Mouse (Mus musculus): Measurements from ENCODE around the gene Tmem200a.
"Not testable (repeated sequence)": the region's sequence is repeated elsewhere in the genome, so short reads cannot be mapped to it uniquely, and the experiment has no call there.

Gene Tmem200a

GRCm38 (mm10) chr10:25982617-25983016 lies 96.2 kb downstream of the Tmem200a start:
- peak; percentile 65 for DNase-seq (ENCODE audit: low read depth, low spot score)

- no peak for DNase-seq (ENCODE audit: low read depth, low spot score)
Observed at GRCm38 (mm10) chr10:25962863-25963262, 116.0 kb downstream of the Tmem200a start.

GRCm38 (mm10) chr10:25961066-25961465 lies 117.8 kb downstream of the Tmem200a start:
- DNase-seq (ENCODE audit: low read depth, low spot score), result no peak

DNA sequence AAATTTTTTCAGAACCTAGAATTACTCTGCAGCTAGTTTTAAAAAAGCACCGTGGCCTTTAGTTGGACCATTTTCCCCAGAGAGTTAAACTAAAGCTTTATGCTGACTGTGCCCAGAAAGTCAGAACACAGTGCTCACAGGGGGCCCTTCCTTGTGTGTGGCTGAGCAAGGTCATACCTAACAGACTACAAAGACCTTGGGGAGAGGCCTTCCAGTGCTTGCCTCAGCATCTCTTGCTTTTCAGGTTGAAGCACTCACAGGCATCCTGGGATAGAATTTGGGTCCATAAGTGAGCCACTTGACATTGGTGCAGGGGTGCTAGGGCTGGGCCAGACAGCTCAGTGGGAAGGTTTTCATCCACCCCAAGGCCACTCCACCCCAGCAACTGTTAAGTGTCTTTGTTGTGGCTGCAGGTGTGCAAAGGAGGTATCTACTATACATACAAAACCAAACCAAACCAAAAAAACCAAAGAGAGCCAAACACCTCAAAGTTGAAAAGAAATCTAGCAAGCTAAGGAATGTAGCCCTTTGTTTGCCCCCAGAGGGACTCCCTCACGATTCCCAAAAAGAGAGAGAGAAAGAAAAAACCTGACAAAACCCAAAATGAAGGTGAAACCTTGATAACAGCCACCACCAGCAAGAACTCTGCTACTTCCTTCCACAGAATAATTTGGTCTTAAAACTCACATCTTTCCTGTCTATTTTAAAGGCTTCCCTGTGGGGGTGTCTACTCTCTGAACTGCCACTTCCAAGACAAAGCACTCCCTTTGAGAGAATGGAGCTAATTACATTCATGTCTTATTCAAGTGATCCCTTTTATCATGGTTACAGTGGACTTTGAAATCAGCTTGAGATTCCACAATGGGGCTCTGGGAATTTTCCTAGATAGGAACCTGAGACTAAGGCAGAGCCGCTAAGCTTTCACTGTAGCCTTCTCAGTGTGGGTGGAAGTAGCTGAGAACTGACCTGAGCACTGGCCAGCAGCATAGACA lies 119.8 kb downstream of the Tmem200a start:
- DNase-seq (ENCODE audit: low read depth, low spot score), result peak; percentile 15

- no peak for DNase-seq (ENCODE audit: low read depth, low spot score)
Observed at GRCm38 (mm10) chr10:25954641-25955228, 124.1 kb downstream of the Tmem200a start.

DNA sequence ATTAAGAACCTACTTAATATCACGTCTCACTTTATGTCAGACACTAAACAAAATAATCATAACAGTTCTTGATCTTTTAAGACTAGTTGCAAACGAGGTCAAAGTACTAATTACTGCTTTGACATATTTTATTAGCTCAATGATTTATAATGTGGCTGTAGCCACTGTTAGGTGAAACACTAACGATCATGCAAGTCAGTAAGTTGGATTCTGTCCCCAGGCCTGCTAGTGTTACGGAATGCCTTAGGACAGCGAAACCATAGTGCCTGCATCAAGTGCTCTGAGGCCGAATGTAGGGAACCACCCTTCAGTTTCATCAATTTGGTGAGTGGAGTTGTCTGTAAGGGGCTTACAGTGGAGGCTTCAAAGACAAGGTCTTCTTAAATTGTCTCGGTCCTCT lies 126.0 kb downstream of the Tmem200a start:
- DNase-seq (ENCODE audit: low read depth, low spot score), result no peak

DNA sequence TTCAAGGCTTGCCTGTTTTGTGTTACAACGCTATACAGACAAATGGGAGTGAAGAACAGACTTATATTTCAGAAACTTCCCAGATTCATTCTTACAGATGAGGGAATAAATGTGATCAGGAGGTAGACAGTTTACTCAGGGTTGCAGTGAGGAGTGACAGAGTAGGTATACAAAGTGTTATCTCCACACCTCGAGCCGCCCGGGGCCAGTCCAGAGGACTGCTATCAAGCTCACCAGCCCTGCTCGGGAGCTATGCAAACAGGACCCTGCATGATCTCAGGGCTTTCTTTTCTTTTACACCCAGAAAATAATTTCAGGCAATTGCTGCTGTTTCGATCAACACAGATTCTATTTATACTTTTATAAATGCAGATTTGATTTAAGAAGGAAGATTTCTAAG lies 126.7 kb downstream of the Tmem200a start:
- DNase-seq (ENCODE audit: low read depth, low spot score), result no peak

- no peak for DNase-seq (ENCODE audit: low read depth, low spot score)
Observed at GRCm38 (mm10) chr10:25945866-25946265, 133.0 kb downstream of the Tmem200a start.

DNA sequence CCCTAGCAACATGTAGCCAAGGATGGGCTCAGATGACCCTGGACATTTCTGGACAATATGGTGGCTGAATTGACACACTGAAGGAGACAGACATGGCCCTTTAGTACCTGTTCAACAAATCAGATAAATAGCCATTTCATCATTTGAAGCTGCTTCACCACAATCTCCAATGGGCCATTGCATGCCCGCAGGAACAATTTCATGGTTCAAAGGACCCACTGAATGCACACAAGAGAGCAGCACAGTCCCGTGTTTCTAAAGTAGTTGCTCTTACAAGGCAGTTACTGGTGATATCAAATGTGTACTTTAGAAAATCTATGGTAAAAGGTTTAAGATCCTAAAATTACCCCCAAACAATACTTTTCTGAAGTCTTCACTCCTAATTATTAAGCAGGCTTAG lies 134.2 kb downstream of the Tmem200a start:
- DNase-seq (ENCODE audit: low read depth, low spot score), result no peak

GRCm38 (mm10) chr10:25931796-25932195 lies 147.1 kb downstream of the Tmem200a start:
- DNase-seq (ENCODE audit: low read depth, low spot score), result no peak

DNA sequence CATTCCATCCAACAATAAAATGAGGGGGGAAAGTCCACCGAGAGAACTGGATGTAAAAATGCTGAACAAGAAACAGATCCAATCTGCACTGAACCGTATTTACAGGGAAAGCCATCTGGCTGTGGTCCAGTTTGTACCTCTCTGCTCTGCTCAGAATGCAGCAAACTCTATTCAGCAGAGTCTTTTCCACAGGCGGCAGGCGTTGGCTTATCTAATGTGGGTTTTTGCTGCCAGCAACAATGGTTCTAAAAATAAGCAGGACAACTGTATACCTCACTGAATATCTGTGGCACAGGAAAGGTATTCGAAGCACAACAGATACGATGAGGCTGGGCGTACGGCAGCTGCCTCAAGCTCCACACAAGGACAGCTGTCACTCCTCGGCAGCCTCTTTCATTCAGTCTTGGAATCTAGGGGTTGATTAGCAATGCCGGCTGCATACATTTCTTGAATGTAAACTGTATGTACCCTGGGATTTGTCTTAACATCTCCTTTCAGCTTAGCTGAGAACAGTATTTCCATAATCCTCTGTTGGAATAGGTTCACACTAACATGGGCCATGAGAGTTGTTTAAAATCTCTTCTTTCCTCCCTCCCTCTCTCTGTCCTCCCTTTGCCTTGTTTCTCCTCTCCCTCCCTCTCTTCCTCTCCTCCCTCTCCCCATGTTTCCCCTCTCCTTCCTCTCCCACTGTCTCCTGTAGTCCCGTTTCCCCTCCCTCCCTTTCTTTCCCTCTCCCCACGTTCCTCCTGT lies 149.3 kb downstream of the Tmem200a start:
- peak; percentile 74 for DNase-seq (ENCODE audit: low read depth, low spot score)

DNA sequence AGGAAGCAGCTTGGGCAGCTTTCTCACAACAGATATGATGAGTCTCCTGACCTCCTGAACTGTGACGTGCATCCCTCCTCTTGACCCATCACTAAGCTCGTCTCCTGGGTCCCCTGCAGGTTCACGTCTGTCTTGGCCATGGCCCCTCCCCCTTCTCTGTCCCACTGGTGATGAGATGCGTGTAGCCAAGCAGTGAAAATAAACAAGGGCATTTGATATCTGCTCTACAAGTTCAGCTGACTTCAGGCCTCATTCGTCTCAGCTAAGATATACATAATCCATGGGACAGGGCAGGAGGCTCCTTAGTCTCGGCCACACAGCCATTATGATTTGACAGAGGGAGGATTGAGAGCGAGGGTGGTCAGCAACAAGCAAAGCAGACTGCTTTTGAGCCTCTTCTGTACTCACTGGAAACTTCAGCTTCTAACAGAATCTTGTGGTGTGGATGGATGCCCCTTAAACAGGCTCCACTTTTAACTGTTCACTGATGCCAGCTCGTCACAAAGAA lies 149.9 kb downstream of the Tmem200a start:
- no peak for DNase-seq (ENCODE audit: low read depth, low spot score)

GRCm38 (mm10) chr10:25928448-25928786 lies 150.4 kb downstream of the Tmem200a start:
- DNase-seq (ENCODE audit: low read depth, low spot score), result no peak

DNA sequence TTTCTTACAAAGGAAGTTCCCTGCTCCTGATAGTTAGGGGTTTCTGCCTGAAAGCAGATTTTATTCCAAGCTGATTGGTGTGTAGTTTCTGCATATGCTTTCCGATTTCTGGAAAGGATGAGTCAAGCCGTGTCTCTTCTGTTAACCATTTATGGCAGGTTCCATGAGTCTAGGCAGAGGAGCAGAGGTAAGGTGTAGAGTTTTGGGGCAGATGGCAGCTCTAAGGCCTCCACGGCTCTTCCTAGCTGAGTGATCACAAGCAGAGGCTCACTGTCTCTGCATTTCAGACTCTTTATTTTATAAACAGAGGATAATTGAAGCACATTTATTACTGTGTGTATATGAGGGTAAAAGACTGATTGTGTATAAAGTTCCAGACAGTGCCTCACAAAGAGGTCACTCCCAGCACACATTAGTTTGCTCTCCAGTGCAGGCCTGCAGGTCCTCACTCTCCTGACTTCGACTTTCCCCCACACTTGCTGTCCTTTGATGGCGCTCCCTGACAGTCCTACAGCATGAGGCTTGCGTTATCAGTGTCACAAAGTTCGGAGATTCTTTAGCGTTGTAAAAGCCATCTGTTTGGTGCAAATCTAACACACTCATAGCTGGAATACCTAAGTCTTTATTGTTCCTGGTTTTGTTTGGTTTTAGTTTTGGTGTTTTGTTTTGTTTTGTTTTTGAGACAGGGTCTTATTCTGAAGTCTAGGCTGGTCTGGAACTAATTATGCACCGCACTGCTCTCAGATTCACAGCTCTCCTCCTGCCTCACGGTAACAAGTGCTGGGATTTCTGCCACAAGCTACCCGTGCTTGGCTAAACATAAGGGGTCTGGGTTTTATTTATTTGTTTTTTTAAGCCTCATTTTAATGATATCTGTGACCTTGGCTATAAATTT lies 151.1 kb downstream of the Tmem200a start:
- no peak for DNase-seq (ENCODE audit: low read depth, low spot score)

- DNase-seq (ENCODE audit: low read depth, low spot score), result peak; percentile 40
Observed at GRCm38 (mm10) chr10:25920640-25921278, 158.1 kb downstream of the Tmem200a start.

DNA sequence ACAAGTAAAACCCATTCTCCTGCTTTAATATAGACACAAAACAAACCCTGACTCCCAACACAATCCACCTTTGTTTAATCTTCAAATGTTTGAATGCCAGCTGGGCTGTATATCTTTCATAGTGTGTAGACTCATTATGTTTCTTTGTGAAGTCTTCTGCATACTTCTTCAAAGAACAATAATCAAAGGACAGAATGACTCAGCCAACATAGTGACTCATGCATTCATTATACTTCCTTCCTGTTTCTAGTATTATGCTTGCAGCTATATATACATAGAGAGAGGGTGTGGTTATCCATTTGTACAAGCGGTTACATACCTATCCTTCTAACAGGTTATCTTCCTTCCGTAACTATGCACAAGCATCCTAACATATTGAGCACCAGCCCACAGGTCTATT lies 160.7 kb downstream of the Tmem200a start:
- DNase-seq (ENCODE audit: low read depth, low spot score), result peak; percentile 41

DNA sequence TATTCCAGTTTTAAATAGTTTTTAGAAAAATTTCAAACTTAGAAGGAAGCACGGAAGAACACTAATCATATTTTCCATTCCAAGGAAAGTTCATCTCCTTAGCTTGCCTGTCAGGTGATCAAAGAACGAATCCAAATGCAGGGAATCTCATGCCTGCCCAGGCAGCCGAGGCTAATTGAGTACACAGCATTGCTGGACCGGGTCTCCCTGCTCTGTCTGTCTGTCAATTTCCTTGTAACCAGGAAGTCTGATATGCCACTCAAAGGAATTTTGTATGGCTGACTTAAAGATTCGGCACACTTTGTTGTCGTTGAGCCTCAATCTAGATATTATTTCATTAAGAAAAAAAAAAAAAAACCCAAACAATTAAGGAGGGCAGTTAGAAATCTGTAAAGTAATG lies 168.6 kb downstream of the Tmem200a start:
- no peak for DNase-seq (ENCODE audit: low read depth, low spot score)

DNA sequence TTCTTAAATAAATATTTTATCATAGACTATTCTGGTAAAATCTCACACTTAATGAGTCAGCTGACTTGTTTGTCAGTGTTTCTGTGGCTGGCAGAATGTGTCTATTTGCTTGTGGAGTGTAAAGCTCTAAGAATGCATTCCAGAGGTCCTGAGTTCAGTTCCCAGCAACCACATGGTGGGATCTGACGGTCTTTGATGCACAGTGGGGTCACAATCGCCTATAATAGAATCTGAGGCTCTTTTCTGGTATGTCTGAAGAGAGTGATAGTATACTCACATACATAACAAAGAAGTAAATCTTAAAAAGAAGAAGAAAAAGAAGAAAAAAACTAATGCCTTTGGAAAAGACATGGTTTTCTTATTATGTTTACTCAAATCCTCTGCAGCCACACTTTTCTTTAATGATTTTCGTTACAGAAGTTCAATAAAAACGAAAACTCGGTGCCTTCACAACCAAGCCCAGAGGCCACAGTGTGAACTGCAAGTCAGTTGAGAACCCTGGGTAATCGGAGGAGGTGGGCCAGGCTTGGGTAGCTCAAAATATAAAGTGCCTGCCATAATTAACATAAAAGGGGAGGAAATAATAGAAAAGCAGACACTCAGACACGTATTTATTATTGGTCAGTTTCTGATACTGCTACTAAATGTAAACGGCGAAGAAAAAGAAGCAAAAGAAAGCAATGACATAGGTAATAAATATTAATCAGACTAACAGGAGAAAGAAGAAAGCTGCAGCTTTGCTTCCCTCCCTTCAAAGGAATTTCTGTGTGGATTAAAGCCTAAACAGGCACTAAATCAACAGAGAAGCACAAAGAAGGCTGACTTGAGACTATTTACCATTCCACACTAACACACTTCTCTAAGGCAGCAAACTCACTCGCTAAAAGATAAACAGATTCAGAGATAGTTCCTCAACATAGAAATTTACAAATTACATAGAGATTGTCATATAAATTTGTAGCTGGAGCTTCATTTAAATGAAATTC lies 170.5 kb downstream of the Tmem200a start:
- DNase-seq (ENCODE audit: low read depth, low spot score), result no peak

- not testable (repeated sequence) for DNase-seq (ENCODE audit: low read depth, low spot score)
Observed at GRCm38 (mm10) chr10:25894126-25894525, 184.7 kb downstream of the Tmem200a start.
